Mouse (Mus musculus): Measurements from ENCODE around the gene Cdca7l.
"Not testable (repeated sequence)": the region's sequence is repeated elsewhere in the genome, so short reads cannot be mapped to it uniquely, and the experiment has no call there.

Gene Cdca7l

GRCm38 (mm10) chr12:117861249-117861648, 57.2 kb downstream of the Cdca7l start:
- DNase-seq (ENCODE audit: low spot score in 2 of 2): no peak

- DNase-seq (ENCODE audit: low spot score in 2 of 2): no peak
Measured at GRCm38 (mm10) chr12:117862655-117863054, 58.6 kb downstream of the Cdca7l start.

GRCm38 (mm10) chr12:117867708-117868564, 63.8 kb downstream of the Cdca7l start:
- no peak for DNase-seq (ENCODE audit: low spot score in 2 of 2)

GRCm38 (mm10) chr12:117872265-117872664, 68.2 kb downstream of the Cdca7l start:
- no peak for DNase-seq (ENCODE audit: low spot score in 2 of 2)

GRCm38 (mm10) chr12:117878341-117878740, 74.3 kb downstream of the Cdca7l start:
- no peak for DNase-seq (ENCODE audit: low spot score in 2 of 2)

- no peak for DNase-seq (ENCODE audit: low spot score in 2 of 2)
Measured at GRCm38 (mm10) chr12:117884627-117885026, 80.5 kb downstream of the Cdca7l start.

- no peak for DNase-seq (ENCODE audit: low spot score in 2 of 2)
Measured at GRCm38 (mm10) chr12:117887422-117887821, 83.3 kb downstream of the Cdca7l start.

- not testable (repeated sequence) for DNase-seq (ENCODE audit: low spot score in 2 of 2)
Measured at GRCm38 (mm10) chr12:117900798-117901197, 96.7 kb downstream of the Cdca7l start.

GRCm38 (mm10) chr12:117901352-117901751, 97.3 kb downstream of the Cdca7l start:
- DNase-seq (ENCODE audit: low spot score in 2 of 2): not testable (repeated sequence)

- DNase-seq (ENCODE audit: low spot score in 2 of 2): no peak
Measured at GRCm38 (mm10) chr12:117903671-117904070, 99.6 kb downstream of the Cdca7l start.

- not testable (repeated sequence) for DNase-seq (ENCODE audit: low spot score in 2 of 2)
Measured at GRCm38 (mm10) chr12:117905232-117905840, 101.2 kb downstream of the Cdca7l start.

- DNase-seq (ENCODE audit: low spot score in 2 of 2): no peak
Measured at GRCm38 (mm10) chr12:117911396-117911795, 107.3 kb downstream of the Cdca7l start.

GRCm38 (mm10) chr12:117914613-117915245, 110.6 kb downstream of the Cdca7l start:
- DNase-seq (ENCODE audit: low spot score in 2 of 2): no peak

GRCm38 (mm10) chr12:117915826-117916588, 111.9 kb downstream of the Cdca7l start:
- DNase-seq (ENCODE audit: low spot score in 2 of 2): no peak
